Mouse (Mus musculus) heart, embryonic 11.5 days (tissue): ENCODE measurements around the gene Hcrt. TPM values are rescaled to one million over a fixed set of nuclear protein-coding genes. Genes with fewer than 3 reads are reported as not detected.

Experiments
- ATAC-seq: fragments of 200-750 bp; cut with Nextera tagmentation; replicated peaks from 2 replicates; pipeline ENCODE4 v1.8.0; 2017; ENCODE audit warnings: moderate library complexity; ENCODE audit not compliant: insufficient number of reproducible peaks, low FRiP score, low TSS enrichment
- H3K27ac ChIP-seq: fragments of 300-500 bp; sonication (generic); 2 replicates; pipeline ENCODE4 v1.5.1; 2014; ENCODE audit warnings: mild to moderate bottlenecking, low read depth, low read length
- H3K27me3 ChIP-seq: fragments of 300-500 bp; sonication (generic); 2 replicates; pipeline ENCODE4 v1.6.1; 2014; ENCODE audit warnings: mild to moderate bottlenecking, low read length, mixed read lengths; ENCODE audit not compliant: control insufficient read depth, insufficient read depth
- H3K36me3 ChIP-seq: fragments of 300-500 bp; sonication (generic); 2 replicates; pipeline ENCODE4 v1.6.1; 2014; ENCODE audit warnings: mild to moderate bottlenecking, low read length, moderate library complexity, mixed read lengths; ENCODE audit not compliant: control insufficient read depth, insufficient read depth
- H3K4me1 ChIP-seq: fragments of 300-500 bp; sonication (generic); 2 replicates; pipeline ENCODE4 v1.6.1; 2014; ENCODE audit warnings: low read length; ENCODE audit not compliant: control insufficient read depth, insufficient read depth
- H3K4me2 ChIP-seq: fragments of 300-500 bp; sonication (generic); 2 replicates; pipeline ENCODE4 v1.6.1; 2014; ENCODE audit warnings: mild to moderate bottlenecking, moderate library complexity
- H3K4me3 ChIP-seq: fragments of 300-500 bp; sonication (generic); 2 replicates; pipeline ENCODE4 v1.5.1; 2014; ENCODE audit warnings: low read depth, low read length
- H3K9ac ChIP-seq: fragments of 300-500 bp; sonication (generic); 2 replicates; pipeline ENCODE4 v1.6.1; 2014; ENCODE audit warnings: mild to moderate bottlenecking, low read depth, low read length, moderate library complexity
- H3K9me3 ChIP-seq: fragments of 300-500 bp; sonication (generic); replicated peaks from 2 replicates; pipeline ENCODE4 v1.6.1; 2016; ENCODE audit warnings: low read length; ENCODE audit not compliant: control insufficient read depth
- WGBS: fragments of 180-500 bp; shearing (Covaris S2); extraction: QIAGEN DNeasy Blood & Tissue Kit; methylation state at CpG from one replicate; pipeline ENCODE4 v1.1.7; 2014; ENCODE audit not compliant: insufficient replicate concordance; 5-methylcytosine and 5-hydroxymethylcytosine counted together
- polyA plus RNA-seq: library from polyadenylated mRNA; unstranded; fragments of >200 nt; fragmentation: Nextera tagmentation; extraction: Ambion mirVana; gene quantifications from 2 replicates; pipeline ENCODE4 v1.2.1, GENCODE M21; 2014

Gene Hcrt
- polyA plus RNA-seq, result not detected in 2 replicates

DNA sequence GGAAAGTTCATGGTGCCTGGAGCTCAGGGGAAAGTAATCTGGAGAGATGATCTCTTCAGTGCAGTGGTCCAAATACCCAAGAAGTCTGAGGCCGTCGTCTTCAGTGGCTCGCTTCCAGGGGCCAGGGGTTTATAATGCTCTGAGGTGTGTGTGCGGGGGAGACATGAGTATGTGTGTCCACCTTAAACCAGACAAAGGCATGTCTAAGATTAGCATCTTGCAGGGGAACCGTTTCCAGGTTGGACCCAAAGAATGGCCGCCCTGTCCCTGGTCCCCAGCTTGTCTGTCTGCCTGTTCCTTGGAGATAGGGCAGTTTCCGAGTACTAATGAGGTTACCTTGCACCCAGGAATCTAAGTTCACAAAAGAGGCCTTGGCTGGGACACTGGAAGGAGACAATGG, at the start of gene Hcrt:
TSS of gene Hcrt (minus strand) at position 101 of the 400 bp plus-strand sequence.
- Histone ChIP-seq H3K36me3 (no peaks in the 10 kb centered on the region), H3K9ac (peak within 1 kb of the TSS; percentile 56), H3K4me2 (peak within 1 kb of the TSS; percentile 74), H3K4me1 (peaks cover 8% of the 10 kb centered on the region), H3K9me3 (no peaks in the 10 kb centered on the region), H3K27me3 (peaks cover 43% of the 10 kb centered on the region), H3K27ac (no peak within 1 kb of the TSS), H3K4me3 (peak within 1 kb of the TSS; percentile 45)
- 79% methylated on average over 7 of the region's 7 CpGs for WGBS
- ATAC-seq, result no peak

DNA sequence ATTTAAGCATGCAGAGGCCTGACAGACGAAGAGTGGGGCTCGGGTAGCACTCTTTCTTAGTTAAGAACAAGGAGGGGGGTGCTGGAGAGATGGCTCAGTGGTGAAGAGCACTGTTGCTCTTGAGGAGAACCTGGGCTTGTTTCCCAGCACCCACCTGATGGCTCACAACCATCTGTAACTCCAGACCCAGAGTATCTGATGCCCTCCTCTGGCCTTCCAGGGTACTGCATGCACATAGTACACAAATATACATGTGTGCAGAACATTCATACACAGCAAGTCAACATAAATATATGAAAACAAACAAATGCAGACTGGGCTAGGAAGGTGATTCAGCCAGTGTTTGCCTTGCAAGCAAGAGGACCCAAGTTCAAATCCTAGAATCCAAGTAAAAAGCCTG, 48.4 kb upstream of the Hcrt start:
- peak overlapping the region; percentile 22 for H3K27ac ChIP-seq
- no peaks in the 10 kb centered on the region for H3K9me3 ChIP-seq
- ATAC-seq, result no peak
- H3K4me1 ChIP-seq, result peaks cover 29% of the 10 kb centered on the region
- no peak overlapping the region for H3K4me2 ChIP-seq
- 84% methylated on average over 2 of the region's 2 CpGs for WGBS
- H3K4me3 ChIP-seq, result no peak overlapping the region
- H3K36me3 ChIP-seq, result no peaks in the 10 kb centered on the region; the same call in 1 of the 2 replicates
- no peaks in the 10 kb centered on the region for H3K27me3 ChIP-seq
- H3K9ac ChIP-seq, result no peak overlapping the region

DNA sequence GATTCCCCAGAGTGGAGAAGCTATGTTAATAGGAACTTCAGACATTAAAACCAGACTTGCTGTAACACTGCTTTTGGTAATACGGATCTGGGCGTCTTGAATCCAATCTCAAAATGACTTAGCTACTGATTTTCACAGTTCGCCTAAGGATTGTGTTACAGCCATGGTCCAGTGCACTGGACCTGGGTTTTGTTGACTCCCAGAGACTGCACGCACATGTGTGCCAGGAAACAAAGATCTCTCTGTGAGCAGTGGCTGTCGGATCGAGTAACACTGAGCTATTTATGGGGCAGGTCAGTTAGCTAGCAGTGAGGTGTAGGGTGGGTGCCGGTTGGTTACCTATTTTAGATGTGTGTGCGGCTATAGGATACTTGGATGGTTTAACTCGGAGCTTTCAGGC, 47.8 kb upstream of the Hcrt start:
- Histone ChIP-seq H3K36me3 (no peaks in the 10 kb centered on the region; the same call in 1 of the 2 replicates), H3K9me3 (no peaks in the 10 kb centered on the region), H3K27ac (peak overlapping the region; percentile 22), H3K4me2 (peak overlapping the region; percentile 4; the same call in 1 of the 2 replicates), H3K27me3 (no peaks in the 10 kb centered on the region), H3K4me3 (no peak overlapping the region), H3K4me1 (peaks cover 24% of the 10 kb centered on the region), H3K9ac (no peak overlapping the region)
- 50% methylated on average over 9 of the region's 9 CpGs for whole genome bisulfite sequencing
- no peak for ATAC-seq

DNA sequence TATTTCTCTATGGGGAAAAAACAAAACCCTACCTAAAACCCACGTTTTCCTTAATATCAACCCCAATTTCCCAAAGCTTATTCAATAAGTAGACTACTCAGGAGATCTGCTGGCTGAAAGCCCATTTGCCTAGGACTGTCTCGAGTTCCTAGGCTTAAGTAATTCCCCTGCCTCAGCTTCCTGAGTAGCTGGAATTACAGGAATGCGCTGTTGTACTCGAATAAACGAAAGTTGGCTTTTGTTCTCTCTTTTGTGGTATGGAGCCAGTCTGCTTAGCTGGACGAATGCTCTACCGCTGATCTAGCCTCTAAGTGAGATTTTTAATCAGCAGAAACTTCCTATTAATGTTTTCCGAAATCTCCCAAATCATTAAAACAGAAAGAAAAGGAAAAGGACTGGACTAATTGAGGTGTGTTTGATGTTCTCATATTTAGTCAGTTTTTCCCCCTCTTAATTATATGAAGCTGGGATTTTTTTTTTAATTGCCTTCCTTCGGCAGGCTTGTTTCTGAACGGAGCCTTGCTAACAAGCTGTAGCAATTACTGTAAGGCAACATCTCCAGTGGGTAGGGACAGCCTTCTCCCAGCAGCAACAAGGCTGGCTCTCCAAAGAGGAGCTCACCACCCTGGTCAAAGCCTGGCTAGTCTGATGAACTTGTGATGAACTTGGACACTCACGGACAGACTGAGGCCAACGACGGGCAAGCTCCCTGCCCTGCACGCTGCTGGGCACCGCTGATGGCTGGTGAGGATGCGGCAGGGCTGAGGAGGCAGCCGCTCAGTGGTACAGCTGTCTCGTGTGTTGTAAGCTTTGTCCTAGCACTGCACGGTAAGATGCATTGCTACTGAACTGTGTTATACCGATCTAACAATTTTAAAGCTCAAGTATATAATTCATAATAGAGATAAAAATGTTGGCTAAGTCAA, 43.9 kb upstream of the Hcrt start:
- Histone ChIP-seq H3K4me2 (no peak overlapping the region), H3K4me3 (no peak overlapping the region), H3K27ac (no peak overlapping the region), H3K36me3 (peaks cover 24% of the 10 kb centered on the region), H3K4me1 (peaks cover 13% of the 10 kb centered on the region), H3K9ac (no peak overlapping the region), H3K27me3 (no peaks in the 10 kb centered on the region), H3K9me3 (no peaks in the 10 kb centered on the region)
- 72% methylated on average over 20 of the region's 20 CpGs for WGBS
- ATAC-seq, result no peak

DNA sequence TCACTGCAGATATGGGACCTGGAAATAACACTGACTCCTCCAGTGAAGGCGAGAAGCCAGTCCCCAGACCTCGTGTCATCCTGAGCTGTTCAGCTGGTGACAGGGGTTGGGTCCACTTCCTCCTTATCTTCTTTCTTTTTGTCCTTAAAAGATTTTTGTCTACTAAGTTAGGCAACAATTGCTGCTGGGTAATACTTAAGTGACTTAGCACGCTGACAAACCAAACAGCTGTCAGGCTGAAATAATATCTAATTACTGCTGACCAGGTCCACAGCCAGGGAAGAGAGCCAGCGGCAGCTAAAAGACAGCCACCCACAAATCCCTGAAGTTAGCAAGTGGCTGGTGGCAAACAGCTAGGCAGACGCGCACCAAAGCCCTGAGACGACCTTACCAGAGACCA, 42.8 kb upstream of the Hcrt start:
- Histone ChIP-seq H3K4me3 (no peak overlapping the region), H3K36me3 (peaks cover 29% of the 10 kb centered on the region), H3K4me1 (peaks cover 11% of the 10 kb centered on the region), H3K4me2 (no peak overlapping the region), H3K27ac (peak overlapping the region; percentile 47), H3K9ac (no peak overlapping the region), H3K27me3 (no peaks in the 10 kb centered on the region), H3K9me3 (no peaks in the 10 kb centered on the region)
- WGBS, result 39% methylated on average over 7 of the region's 7 CpGs
- no peak for ATAC-seq

DNA sequence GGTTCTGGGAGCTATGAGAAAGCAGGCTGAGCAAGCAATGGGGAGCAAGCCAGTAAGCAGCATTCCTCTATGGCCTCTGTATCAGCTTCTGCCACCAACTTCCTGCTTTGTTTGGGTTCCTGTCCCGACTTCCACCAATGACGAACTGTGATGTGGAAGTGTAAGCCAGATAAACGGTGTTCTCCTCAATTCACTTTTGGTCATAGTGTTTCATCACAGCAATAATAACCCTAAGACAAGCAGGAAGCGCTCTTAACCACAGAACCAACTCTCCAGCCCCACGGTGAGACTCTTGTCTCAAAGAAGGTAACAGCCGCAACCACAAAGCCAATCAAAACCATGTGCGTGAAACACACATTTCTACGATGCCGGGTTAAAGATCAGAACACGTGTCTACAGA, 41.7 kb upstream of the Hcrt start:
- H3K36me3 ChIP-seq, result peaks cover 29% of the 10 kb centered on the region
- no peak overlapping the region for H3K4me3 ChIP-seq
- no peak overlapping the region for H3K9ac ChIP-seq
- WGBS, result 93% methylated on average over 10 of the region's 10 CpGs
- H3K4me2 ChIP-seq, result no peak overlapping the region
- no peaks in the 10 kb centered on the region for H3K9me3 ChIP-seq
- no peak for ATAC-seq
- H3K27ac ChIP-seq, result no peak overlapping the region
- H3K27me3 ChIP-seq, result no peaks in the 10 kb centered on the region
- H3K4me1 ChIP-seq, result peaks cover 9% of the 10 kb centered on the region

DNA sequence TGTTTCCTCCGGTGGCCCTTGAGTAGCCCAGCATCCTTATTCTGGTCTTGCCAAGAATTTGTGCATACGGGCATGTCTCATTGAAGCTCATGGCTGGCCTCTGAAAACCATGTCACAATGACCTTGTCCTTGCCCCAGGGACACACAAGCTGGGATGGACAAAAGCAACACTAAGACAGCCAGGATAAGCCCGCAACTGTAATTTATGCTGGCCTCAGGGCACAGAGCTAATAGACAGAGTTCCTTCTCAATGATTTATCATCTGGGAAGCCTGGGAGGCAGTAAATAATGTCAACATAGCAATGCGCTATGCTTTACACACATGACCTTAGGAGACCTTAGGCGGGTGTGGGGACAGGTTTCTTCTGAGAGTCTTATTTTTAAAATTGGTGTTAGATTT, 36.7 kb upstream of the Hcrt start:
- no peak for ATAC-seq
- no peaks in the 10 kb centered on the region for H3K4me1 ChIP-seq
- peaks cover 33% of the 10 kb centered on the region for H3K36me3 ChIP-seq
- H3K4me3 ChIP-seq, result no peak overlapping the region
- H3K9me3 ChIP-seq, result no peaks in the 10 kb centered on the region
- WGBS, result 83% methylated on average over 5 of the region's 5 CpGs
- no peak overlapping the region for H3K9ac ChIP-seq
- H3K27me3 ChIP-seq, result no peaks in the 10 kb centered on the region
- no peak overlapping the region for H3K27ac ChIP-seq
- no peak overlapping the region for H3K4me2 ChIP-seq

DNA sequence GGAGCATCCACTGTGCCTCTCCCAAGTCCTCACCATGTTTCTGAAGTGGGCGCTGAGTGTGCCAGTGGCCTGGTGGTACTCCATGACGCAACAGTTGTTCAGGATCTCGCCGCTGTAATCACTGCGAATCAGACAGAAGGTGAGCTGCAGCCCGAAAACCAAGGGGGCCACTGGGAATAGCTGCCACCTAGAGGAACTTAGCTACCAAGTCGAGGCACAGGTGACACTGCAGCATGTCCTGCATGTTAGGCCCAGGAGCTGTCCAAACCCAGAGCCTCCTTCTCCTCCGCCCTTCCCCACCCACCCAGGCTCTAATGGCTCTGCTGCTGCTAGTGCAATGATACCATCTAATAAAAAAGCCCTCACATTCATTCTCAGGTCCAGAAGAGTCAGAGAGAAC, 33.9 kb upstream of the Hcrt start:
- Histone ChIP-seq H3K27me3 (no peaks in the 10 kb centered on the region), H3K9ac (no peak overlapping the region), H3K4me3 (no peak overlapping the region), H3K36me3 (peaks cover 13% of the 10 kb centered on the region), H3K4me1 (no peaks in the 10 kb centered on the region), H3K27ac (no peak overlapping the region), H3K4me2 (no peak overlapping the region), H3K9me3 (no peaks in the 10 kb centered on the region)
- no peak for ATAC-seq
- WGBS, result 64% methylated on average over 8 of the region's 8 CpGs

DNA sequence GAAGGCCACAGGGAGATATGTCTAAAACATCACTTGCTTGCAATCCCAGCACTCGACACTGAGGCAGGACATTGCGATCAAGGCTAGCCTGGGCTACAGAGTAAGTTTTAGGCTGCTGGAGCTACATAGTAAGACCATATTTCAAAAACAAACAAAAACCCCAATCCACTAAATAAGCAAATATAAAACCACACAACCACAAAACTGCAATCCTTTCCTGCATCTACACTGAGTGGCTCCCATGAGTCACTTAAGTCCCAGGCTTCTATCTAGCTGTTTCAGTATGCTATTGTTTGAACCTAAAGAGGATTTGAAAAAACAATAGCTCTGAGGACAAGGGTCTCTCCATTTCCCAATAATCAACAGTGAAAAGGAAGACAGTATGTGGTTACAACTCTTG, 32.7 kb upstream of the Hcrt start:
- H3K27ac ChIP-seq, result no peak overlapping the region
- no peak overlapping the region for H3K9ac ChIP-seq
- H3K9me3 ChIP-seq, result no peaks in the 10 kb centered on the region
- H3K27me3 ChIP-seq, result no peaks in the 10 kb centered on the region
- H3K36me3 ChIP-seq, result 0 out of 2 replicates have a peak, but pooled peaks cover 9% of the 10 kb centered on the region
- H3K4me2 ChIP-seq, result no peak overlapping the region
- ATAC-seq, result no peak
- H3K4me1 ChIP-seq, result no peaks in the 10 kb centered on the region
- 96% methylated on average over 2 of the region's 2 CpGs for WGBS
- no peak overlapping the region for H3K4me3 ChIP-seq
